Mouse (Mus musculus) layer of hippocampus, postnatal 14 days (tissue): ENCODE results near the gene Proser3. TPM values are rescaled to one million over a fixed set of nuclear protein-coding genes. Genes with fewer than 3 reads are reported as not detected.

Experiments used
- DNase-seq, 2 experiments: peaks; one replicate each; pipeline ENCODE4 v3.0.0; 2021 to 2022; ENCODE audit warnings: low spot score in 2 of 2, mixed read lengths in 1 of 2
- total RNA-seq, 2 experiments: library from RNA; stranded (reverse); gene quantifications; 2 replicates each; pipeline ENCODE4 v1.2.3; 2021

Proser3 gene
- total RNA-seq, 2 experiments from 2014 or later = 4.9 to 5.9 TPM

DNA sequence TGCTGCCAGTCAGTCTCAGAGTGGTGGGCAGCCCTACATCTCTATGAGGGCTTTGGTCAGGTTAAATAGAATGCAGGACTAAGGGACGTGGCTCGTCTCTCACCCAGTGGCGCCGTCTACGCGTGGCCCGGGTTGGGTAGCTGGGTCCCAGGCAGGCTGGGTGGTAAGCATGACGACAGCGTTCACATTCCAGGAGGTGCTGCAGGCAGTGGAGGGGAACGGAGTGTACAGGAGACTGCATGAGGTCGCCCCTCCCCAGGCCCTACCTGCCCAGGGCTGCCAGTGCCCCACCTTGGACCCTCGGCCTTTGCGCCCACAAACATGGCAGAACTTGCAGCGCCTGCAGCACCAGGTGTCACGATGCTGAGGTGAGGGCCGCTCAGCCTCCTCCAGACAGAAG, 29.4 kb upstream of the Proser3 start:
- no peak for DNase-seq

- DNase-seq = no peak
Observed at GRCm38 (mm10) chr7:30579950-30580349, 27.9 kb upstream of the Proser3 start.

GRCm38 (mm10) chr7:30572969-30573368, 20.9 kb upstream of the Proser3 start:
- DNase-seq = no peak

GRCm38 (mm10) chr7:30572389-30572788, 20.3 kb upstream of the Proser3 start:
- no peak for DNase-seq

- no peak for DNase-seq
Observed at GRCm38 (mm10) chr7:30567555-30567954, 15.5 kb upstream of the Proser3 start.

DNA sequence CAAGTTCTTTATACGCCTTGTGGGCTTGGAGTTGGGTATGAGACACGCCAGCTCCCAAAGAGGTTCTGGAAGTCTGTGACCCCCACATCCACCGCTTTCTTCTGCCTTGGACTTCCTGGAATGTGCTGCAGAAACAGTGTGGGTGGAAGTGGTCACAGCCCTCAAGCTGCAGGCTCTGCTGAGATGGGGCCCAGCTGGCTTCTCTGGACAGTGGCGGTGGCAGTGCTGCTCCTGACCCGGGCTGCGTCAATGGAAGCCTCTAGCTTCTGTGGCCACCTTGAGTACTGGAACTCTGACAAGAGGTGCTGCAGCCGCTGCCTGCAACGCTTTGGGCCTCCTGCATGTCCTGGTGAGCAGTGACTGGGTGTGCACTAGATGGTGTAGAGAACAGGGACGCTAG, 13.9 kb upstream of the Proser3 start:
- no peak for DNase-seq

DNA sequence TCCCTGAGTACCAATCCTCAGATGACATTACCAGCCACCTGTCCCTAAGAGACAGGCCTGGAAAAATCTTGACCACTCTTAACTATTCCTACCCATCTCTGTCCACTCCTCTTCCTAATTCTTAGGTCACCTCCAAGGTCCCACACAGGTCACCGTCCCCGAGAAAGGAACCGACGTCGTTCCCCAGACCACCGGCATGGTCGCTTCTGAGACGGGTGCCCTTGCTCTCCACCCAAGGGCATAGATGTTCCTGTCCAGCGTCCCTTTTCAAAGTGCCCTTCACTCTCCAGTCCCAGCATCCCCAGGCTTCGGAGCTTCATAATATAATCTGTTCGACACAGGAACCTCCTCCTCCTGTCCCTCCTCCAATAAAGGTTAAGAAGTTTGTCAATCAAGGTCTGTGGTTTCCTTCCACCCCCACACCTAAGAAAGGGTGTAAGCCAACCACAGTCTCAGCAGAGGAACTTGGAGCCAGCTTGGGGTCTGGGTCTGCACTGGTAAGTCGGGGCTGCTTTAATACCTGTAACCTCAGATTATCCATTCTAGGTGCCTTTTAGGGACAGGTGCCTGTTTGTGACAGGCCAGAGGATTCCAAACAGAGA, 13.0 kb upstream of the Proser3 start, which contains the start of gene Igflr1:
Gene Igflr1, plus strand, starts transcription at position 458 of the 602 bp plus-strand sequence.
- DNase-seq = no peak

DNA sequence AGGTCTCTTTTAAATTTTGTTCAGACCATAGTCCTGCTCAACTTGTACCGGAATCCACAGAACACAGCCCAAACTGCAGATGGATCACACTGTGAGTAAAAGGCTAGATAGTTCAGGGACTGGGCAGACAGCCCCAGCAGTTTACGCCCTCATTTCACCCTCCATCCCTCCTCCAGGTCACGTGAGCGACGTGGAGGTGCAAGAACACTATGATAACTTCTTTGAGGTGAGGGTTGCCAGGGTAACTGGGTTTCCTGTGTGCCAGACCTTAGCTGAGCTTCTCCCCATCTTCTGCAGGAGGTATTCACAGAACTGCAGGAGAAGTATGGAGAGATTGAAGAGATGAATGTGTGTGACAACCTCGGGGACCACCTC, 11.8 kb upstream of the Proser3 start:
- DNase-seq = no peak

GRCm38 (mm10) chr7:30563117-30563905, 11.2 kb upstream of the Proser3 start, which contains the start of the genes U2af1l4, Gm49396 and Psenen:
U2af1l4 (plus strand) TSS chr7:30563301.
Gm49396 (plus strand) TSS chr7:30563344.
Psenen (minus strand) TSS chr7:30563627.
- DNase-seq = peak; percentile 94 to 99

GRCm38 (mm10) chr7:30562526-30563116, 10.5 kb upstream of the Proser3 start:
- DNase-seq = no peak

- no peak for DNase-seq
Observed at GRCm38 (mm10) chr7:30560296-30560695, 8.2 kb upstream of the Proser3 start.

GRCm38 (mm10) chr7:30559443-30559954, 7.4 kb upstream of the Proser3 start, which contains the start of gene Lin37:
Lin37 (minus strand) TSS chr7:30559838.
- DNase-seq = peak; percentile 95 to 99

DNA sequence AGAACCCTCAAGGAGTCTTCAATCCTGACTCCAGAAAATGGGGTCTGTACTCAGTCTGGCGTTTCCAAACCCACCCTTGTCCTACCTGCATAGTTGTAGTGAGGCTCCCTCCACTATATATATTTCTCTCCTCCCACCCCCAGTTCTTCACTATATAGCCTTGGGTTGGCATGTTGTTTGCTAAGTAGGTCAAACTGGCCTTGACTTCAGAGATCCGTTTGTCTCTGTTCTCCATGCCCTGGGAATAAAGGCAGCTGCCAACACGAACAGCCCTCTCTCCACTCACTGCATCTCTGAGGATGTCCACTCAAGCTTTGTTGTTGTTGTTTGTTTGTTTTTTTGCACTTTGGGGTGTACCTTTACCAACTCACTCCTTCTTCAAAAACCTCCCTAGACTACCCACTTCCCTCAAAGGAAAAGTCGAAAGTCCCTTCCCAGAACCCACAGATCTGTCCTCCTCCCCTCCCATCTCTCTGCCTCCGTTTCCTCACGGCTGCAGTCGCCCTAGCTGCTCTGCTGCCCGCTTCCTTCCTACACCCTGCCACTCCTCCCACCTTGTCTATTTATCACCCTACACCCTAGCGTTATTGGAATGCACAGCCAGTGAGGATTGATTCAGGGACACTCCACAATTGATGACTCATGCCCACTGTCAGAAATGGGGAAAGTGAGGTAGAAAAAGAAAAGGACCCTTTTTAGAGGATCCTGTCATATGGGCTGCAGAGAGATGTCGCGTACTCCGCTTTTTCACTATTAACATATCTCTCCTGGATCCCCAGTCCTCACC, 6.8 kb upstream of the Proser3 start:
- DNase-seq = no peak

DNA sequence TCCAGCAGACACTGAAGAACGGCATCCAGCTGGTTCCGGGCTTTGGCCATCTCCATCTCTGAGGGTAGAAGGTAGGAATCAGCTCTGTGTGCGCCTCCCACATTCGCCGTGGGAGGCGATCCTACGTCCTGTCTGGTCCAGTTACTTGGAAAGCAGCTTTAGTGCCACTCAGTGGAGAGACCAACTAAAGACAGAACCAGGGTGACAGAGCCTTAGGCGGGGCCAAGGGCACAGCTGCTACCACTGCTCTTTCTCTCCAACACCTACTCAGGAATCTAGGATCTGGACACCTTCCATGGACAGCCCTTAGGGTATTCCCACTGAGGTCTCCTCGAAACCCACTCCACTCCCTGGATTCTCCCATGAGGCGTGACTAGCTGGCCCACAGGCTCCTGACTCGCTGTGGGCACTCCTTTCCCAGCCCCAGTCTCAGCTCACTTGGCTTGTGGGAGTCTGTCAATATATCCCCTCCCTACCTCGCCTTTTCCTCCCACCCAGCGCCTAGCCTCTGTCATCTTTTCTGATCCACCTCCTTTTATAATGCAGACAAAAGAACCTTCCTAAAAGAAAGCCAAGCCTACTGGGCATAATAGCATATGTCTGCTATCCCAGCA, 5.9 kb upstream of the Proser3 start:
- no peak for DNase-seq

DNA sequence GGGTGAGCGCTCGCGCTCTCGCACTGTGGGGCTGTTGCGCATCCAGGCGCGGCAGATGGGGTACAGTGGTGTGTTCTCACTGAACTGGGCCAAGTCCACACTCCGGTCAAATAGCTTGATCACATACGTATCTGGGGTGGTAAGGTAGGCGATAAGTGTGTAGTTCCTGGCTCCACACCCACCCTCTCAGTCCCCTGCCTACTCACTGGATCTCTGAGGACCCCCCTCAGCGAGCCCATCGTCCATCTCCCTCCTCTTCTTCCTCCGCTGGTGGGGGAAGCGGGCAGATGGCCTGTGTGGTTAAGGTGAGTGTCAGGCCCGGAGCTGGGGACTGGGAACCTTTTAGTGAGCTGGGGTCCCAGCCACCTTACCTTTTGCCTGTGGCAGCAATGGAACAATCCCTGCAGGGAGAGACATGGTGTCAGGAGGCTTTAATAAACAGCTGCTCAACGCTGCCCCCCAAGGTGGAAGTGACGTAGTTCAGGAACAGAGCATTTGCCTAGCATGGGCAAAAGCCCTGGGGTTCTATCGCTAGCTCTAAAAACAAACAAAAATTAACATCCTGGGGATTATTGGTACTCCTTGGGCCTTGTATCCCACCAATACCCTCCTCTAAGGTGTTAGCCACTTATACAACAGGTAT, 4.9 kb upstream of the Proser3 start:
- no peak for DNase-seq

GRCm38 (mm10) chr7:30553810-30554584, 1.9 kb upstream of the Proser3 start:
- no peak for DNase-seq

DNA sequence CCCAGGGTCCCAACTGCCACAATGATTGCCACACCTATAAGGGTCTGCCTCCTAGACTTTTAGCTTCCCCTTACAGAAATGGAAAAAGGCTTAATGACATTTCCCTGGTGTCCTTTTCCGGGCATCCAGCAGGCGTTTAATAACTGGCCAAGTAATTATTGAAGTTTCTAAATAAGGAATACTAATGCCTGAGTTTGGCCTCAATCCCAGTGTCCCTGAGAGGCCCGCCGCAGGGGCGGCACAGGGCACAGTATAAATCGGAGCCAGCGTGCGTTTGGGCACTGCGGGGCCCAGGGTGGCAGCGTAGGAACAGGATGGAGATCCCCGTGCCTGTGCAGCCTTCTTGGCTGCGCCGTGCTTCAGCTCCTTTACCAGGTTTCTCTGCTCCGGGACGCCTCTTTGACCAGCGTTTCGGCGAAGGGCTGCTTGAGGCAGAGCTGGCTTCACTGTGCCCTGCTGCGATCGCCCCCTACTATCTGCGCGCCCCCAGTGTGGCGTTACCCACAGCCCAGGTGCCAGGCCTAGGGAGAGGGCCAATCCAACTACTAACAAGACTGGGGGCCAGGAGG, 1.0 kb upstream of the Proser3 start:
- no peak for DNase-seq

DNA sequence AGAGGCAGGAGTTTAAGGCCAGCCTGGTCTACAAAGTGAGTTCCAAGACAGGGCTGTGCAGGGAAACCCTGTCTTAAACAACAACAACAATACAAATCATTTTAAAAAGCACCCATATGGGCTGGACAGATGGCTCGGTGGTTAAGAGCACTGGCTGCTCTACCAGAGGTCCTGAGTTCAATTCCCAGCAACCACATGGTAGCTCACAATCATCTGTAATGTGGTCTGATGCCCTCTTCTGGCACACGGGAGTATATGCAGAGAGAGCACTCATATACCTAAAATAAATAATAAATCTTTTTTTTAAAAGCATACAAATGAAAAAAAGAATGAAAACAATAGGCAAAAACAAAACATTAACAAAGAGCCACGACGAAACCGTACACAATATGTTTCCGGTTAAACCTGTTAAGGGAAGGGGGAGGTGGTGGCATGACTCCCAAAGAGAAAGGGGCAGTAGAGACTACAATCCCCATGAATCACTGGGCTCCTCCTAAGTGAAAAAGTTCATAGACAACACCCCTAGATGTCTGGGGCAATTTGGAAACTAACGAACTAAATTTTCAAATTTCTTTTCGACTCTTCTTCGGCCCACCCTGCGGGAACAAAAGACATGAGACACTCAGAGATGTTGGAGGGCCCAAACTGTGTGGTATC, 526 bp downstream of the Proser3 start:
- no peak for DNase-seq
